ENCODE assay signal across 8 mouse cellular contexts in the genomic region with DNA sequence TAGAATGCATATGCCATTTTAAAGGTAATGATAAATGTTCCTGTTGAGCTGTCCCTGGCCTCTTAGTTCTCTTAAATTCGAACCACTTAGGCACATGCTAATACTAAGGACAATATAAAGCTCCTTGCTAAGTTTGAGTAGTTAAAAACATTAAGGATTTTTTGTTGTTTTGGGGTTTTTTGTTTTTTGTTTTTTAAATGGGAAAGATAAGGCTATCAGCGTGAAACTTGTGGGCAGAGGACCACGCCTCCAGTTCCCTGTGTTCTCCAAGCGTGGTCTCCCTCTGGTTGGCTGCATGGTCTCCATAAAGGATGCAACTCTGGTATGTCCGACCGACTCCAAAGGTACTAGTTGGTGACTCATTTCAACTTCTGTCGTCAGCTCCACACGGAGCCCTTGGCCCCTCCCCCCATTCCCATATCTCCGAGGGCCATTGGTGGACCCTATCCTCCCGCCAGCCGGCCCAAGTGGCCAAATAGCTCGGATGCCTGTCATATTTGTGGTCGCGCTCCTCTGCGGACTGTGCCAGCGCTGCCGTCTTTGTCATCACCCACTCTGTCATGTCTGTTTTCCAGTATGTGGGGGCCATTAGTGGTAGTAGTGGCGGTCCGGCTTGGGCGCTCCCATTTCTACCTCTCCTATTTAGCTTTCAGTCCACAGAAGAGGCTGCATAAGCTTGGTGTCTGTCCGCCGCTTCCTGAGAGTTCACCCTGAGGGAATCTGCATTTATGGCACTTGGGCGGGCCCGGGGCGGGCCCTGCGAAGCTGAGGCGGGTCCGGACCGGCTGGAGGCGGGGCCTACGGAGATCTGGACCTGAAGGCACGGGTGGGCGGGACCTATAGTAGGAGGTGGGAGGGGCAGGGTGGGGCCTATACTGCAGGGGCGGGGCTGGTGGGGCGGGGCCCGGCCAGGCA.
DNase-seq lines count a peak whose midpoint lies in the region; ATAC-seq and TF ChIP-seq lines count a peak whose summit lies in the region.

No protein-coding gene starts in this region.

- no peaks in the 10 kb centered on the region for H3K27me3 ChIP-seq in forebrain, embryonic 15.5 days
- H3K27me3 ChIP-seq in thymus, adult 2 months (ENCODE audit: control insufficient read depth, insufficient read depth, low read length) = no peaks in the 10 kb centered on the region

- peak; percentile 73 for DNase-seq in MEL-GATA-1-ER (ENCODE audit: extremely low read depth, low read depth)
- DNase-seq in cerebellum, adult 11-12 months = peak; percentile 98
- DNase-seq in heart, postnatal 25 days (ENCODE audit: low spot score) = peak; percentile 95
- peak; percentile 97 for DNase-seq in layer of hippocampus, adult 11-12 months (ENCODE audit: low spot score)
- DNase-seq in lung, adult 18-20 months = peak; percentile 98
- DNase-seq in thymus, adult 2 months = peak; percentile 96

- ATAC-seq in forebrain, embryonic 15.5 days (replicated peaks) = peak; percentile 92
- ATAC-seq in neutrophil, adult 5-6 weeks (ENCODE audit: extremely low read depth, insufficient number of reproducible peaks, low FRiP score, poor library complexity, severe bottlenecking) = peak; percentile 87

- no peaks in the 10 kb centered on the region for H3K9me3 ChIP-seq in forebrain, embryonic 15.5 days

- peak overlapping the region; percentile 82 for H3K9ac ChIP-seq in forebrain, embryonic 15.5 days (replicated peaks)

- TF ChIP-seq CTCF in thymus, adult 2 months (IDR thresholded peaks at IDR 0.05; ENCODE audit: borderline replicate concordance, control insufficient read depth, extremely low read depth, insufficient read depth, low read length, poor library complexity) = no peak

- peak overlapping the region; percentile 89 for H3K27ac ChIP-seq in forebrain, embryonic 15.5 days (replicated peaks)
- no peak overlapping the region for H3K27ac ChIP-seq in thymus, adult 2 months (ENCODE audit: control insufficient read depth, insufficient read depth, low read length)

- H3K36me3 ChIP-seq in forebrain, embryonic 15.5 days = no peaks in the 10 kb centered on the region
- H3K36me3 ChIP-seq in thymus, adult 2 months (ENCODE audit: control insufficient read depth, insufficient read depth, low read length) = no peaks in the 10 kb centered on the region

- peak; percentile 50; the same call in 1 of the 2 replicates for TF ChIP-seq POLR2A in thymus, adult 2 months (IDR thresholded peaks at IDR 0.05; ENCODE audit: control insufficient read depth, extremely low read depth, insufficient read depth, low read length, poor library complexity)

- H3K4me1 ChIP-seq in forebrain, embryonic 15.5 days = peaks cover 32% of the 10 kb centered on the region
- peaks cover 16% of the 10 kb centered on the region for H3K4me1 ChIP-seq in thymus, adult 2 months (replicated peaks; ENCODE audit: control insufficient read depth, insufficient read depth, low read length)

- intact Hi-C loops in heart, postnatal 25 days (cut with DNase I) = loop anchor here (2.0 to 5.0 kb wide), 2 partner anchors 30 to 111 kb away; a partner anchor contains a TSS

- H3K4me2 ChIP-seq in forebrain, embryonic 15.5 days (replicated peaks) = peak overlapping the region; percentile 84

- peak overlapping the region; percentile 79 for H3K4me3 ChIP-seq in forebrain, embryonic 15.5 days
- peak overlapping the region; percentile 96 for H3K4me3 ChIP-seq in thymus, adult 2 months (ENCODE audit: control insufficient read depth, insufficient read depth, low read length)

- 3% methylated on average over 35 of the region's 36 CpGs for WGBS in forebrain, embryonic 15.5 days
- 3% methylated on average over 34 of the region's 36 CpGs for WGBS in thymus, adult 2 months
